Mouse (Mus musculus): ENCODE measurements around the gene Hdhd3. TPM values are rescaled to one million over a fixed set of nuclear protein-coding genes. Genes with fewer than 3 reads are reported as not detected.

Hdhd3 gene
- polyA plus RNA-seq, 1 experiment from 2014 or later = 13.8 TPM

DNA sequence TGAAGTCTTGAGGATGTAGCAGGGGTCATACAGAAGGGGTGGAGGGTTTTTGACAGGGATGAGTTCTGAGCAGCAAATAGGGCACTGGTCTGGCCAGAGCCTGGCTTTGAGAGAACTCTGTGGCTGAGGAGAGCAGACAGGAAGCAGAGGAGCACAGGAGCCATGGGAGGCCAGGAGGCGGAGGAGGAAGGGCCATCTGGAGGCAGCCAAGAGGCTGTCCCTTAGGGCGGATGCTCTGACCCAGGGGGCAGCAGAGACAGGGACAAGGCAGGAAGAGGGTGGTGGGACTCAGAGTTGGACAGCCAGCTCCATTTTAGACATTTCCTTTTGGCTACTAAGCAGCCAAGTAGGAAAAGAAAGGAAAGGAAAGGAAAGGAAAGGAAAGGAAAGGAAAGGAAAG is 12.8 kb upstream of the Hdhd3 start:
- no peak for ATAC-seq
- no peak overlapping the region for H3K4me2 ChIP-seq (ENCODE audit: low read length)
- 66% methylated on average over 2 of the region's 2 CpGs for WGBS
- no peak overlapping the region for H3K9ac ChIP-seq (ENCODE audit: low read length)
- peaks cover 9% of the 10 kb centered on the region for H3K4me1 ChIP-seq (ENCODE audit: control insufficient read depth, insufficient read depth, low read length)
- no peak overlapping the region for H3K27ac ChIP-seq (ENCODE audit: low read depth, low read length)
- no peaks in the 10 kb centered on the region for H3K27me3 ChIP-seq (replicated peaks; ENCODE audit: control insufficient read depth, insufficient read depth, low read length)
- H3K9me3 ChIP-seq (replicated peaks; ENCODE audit: control insufficient read depth, low read length) = no peaks in the 10 kb centered on the region
- DNase-seq (ENCODE audit: low spot score) = no peak
- H3K36me3 ChIP-seq (ENCODE audit: control insufficient read depth, insufficient read depth, low read length) = peaks cover 29% of the 10 kb centered on the region
- no peak overlapping the region for H3K4me3 ChIP-seq (ENCODE audit: low read depth, low read length)

DNA sequence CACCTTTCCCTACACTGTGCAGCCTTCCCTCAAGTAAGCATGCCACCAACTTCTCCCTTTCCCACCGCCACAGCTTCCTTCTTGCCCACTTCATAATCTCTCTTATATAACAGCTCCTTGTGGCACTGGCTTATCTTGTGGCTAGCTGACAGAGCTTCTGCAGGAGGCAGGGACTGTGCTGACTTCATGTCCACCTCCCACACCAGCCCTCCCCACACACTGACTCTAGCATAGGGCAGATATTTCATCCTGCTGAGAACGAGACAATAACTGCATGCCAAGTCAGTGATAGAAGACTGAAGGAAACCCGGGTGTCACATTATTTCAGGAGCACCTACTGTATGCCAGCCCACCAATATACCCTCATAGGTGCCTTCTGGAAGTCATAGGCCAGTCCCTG is 12.2 kb upstream of the Hdhd3 start:
- no peak overlapping the region for H3K4me3 ChIP-seq (ENCODE audit: low read depth, low read length)
- DNase-seq (ENCODE audit: low spot score) (no peak), ATAC-seq (no peak)
- H3K9ac ChIP-seq (ENCODE audit: low read length) = no peak overlapping the region
- H3K4me1 ChIP-seq (ENCODE audit: control insufficient read depth, insufficient read depth, low read length) = peaks cover 9% of the 10 kb centered on the region
- H3K9me3 ChIP-seq (replicated peaks; ENCODE audit: control insufficient read depth, low read length) = no peaks in the 10 kb centered on the region
- H3K36me3 ChIP-seq (ENCODE audit: control insufficient read depth, insufficient read depth, low read length) = peaks cover 35% of the 10 kb centered on the region
- no peak overlapping the region for H3K4me2 ChIP-seq (ENCODE audit: low read length)
- H3K27me3 ChIP-seq (replicated peaks; ENCODE audit: control insufficient read depth, insufficient read depth, low read length) = no peaks in the 10 kb centered on the region
- WGBS = 83% methylated on average over 3 of the region's 3 CpGs
- no peak overlapping the region for H3K27ac ChIP-seq (ENCODE audit: low read depth, low read length)

- Histone ChIP-seq H3K4me3 (ENCODE audit: low read depth, low read length) (no peak overlapping the region), H3K4me1 (ENCODE audit: control insufficient read depth, insufficient read depth, low read length) (peaks cover 9% of the 10 kb centered on the region), H3K4me2 (ENCODE audit: low read length) (no peak overlapping the region), H3K9ac (ENCODE audit: low read length) (no peak overlapping the region), H3K27ac (ENCODE audit: low read depth, low read length) (no peak overlapping the region), H3K27me3 (replicated peaks; ENCODE audit: control insufficient read depth, insufficient read depth, low read length) (no peaks in the 10 kb centered on the region), H3K9me3 (replicated peaks; ENCODE audit: control insufficient read depth, low read length) (no peaks in the 10 kb centered on the region), H3K36me3 (ENCODE audit: control insufficient read depth, insufficient read depth, low read length) (peaks cover 39% of the 10 kb centered on the region)
- 88% methylated on average over 7 of the region's 7 CpGs for WGBS
- ATAC-seq (no peak), DNase-seq (ENCODE audit: low spot score) (no peak)
These were observed 11.7 kb upstream of the Hdhd3 start for GRCm38 (mm10) chr4:62514995-62515394.

DNA sequence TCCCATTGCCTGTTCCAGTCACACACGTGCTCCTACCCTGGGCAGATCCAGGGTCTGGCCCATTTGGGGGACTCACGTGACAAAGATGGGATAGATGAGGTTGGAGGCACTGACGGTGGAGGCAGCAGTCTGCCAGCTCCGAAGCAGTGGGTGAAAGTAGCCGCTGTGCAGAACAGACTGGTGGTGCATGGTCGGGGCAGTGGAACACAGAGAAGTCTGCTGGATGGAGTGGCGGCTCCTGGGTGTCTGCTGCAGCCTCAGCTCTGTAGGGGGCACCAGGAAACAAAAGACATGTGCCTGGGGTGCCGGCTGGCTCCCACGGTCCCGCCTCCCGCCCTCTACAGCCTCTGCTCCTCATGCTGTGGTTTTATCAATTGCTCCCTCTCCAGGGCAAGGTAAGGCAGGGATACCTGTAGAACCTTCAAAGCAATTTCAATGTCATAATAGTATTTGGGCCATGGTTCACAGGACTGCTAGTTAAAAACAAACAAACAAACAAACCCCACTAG is 10.8 kb upstream of the Hdhd3 start:
- Histone ChIP-seq H3K27ac (ENCODE audit: low read depth, low read length) (no peak overlapping the region), H3K27me3 (replicated peaks; ENCODE audit: control insufficient read depth, insufficient read depth, low read length) (no peaks in the 10 kb centered on the region), H3K4me2 (ENCODE audit: low read length) (no peak overlapping the region), H3K4me1 (ENCODE audit: control insufficient read depth, insufficient read depth, low read length) (peaks cover 7% of the 10 kb centered on the region), H3K4me3 (ENCODE audit: low read depth, low read length) (no peak overlapping the region), H3K9me3 (replicated peaks; ENCODE audit: control insufficient read depth, low read length) (no peaks in the 10 kb centered on the region), H3K9ac (ENCODE audit: low read length) (no peak overlapping the region), H3K36me3 (ENCODE audit: control insufficient read depth, insufficient read depth, low read length) (peaks cover 49% of the 10 kb centered on the region)
- no peak for ATAC-seq
- DNase-seq (ENCODE audit: low spot score) = no peak
- 40% methylated on average over 11 of the region's 11 CpGs for WGBS

GRCm38 (mm10) chr4:62509946-62510345 is 6.7 kb upstream of the Hdhd3 start:
- H3K27ac ChIP-seq (ENCODE audit: low read depth, low read length) = no peak overlapping the region
- H3K9me3 ChIP-seq (replicated peaks; ENCODE audit: control insufficient read depth, low read length) = no peaks in the 10 kb centered on the region
- no peaks in the 10 kb centered on the region for H3K4me1 ChIP-seq (ENCODE audit: control insufficient read depth, insufficient read depth, low read length)
- WGBS = 87% methylated on average over 11 of the region's 11 CpGs
- H3K4me3 ChIP-seq (ENCODE audit: low read depth, low read length) = no peak overlapping the region
- DNase-seq (ENCODE audit: low spot score) (no peak), ATAC-seq (no peak)
- H3K4me2 ChIP-seq (ENCODE audit: low read length) = no peak overlapping the region
- H3K9ac ChIP-seq (ENCODE audit: low read length) = no peak overlapping the region
- no peaks in the 10 kb centered on the region for H3K27me3 ChIP-seq (replicated peaks; ENCODE audit: control insufficient read depth, insufficient read depth, low read length)
- peaks cover 63% of the 10 kb centered on the region for H3K36me3 ChIP-seq (ENCODE audit: control insufficient read depth, insufficient read depth, low read length)

DNA sequence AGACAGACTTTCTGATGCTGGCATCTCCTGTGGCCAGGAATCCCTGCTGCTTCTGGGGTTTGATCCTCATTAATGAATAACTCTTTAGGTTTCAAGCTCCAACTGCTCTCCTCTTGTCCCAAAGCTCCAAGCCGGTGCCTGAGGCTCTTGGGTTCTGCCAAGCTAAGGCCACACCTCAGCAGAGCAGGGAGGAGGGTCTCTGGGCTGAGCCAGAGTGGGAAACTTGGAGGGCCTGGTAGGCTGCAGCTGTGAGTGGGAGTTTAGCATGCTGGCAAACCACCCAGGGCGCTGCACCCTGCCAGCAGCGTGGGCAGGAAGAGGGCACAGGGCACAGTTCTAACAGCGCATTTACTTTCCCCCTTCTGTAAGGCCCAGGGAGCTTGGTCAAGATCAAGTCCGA is 5.6 kb upstream of the Hdhd3 start:
- Histone ChIP-seq H3K4me2 (ENCODE audit: low read length) (no peak overlapping the region), H3K4me3 (ENCODE audit: low read depth, low read length) (no peak overlapping the region), H3K27me3 (replicated peaks; ENCODE audit: control insufficient read depth, insufficient read depth, low read length) (no peaks in the 10 kb centered on the region), H3K4me1 (ENCODE audit: control insufficient read depth, insufficient read depth, low read length) (no peaks in the 10 kb centered on the region), H3K9ac (ENCODE audit: low read length) (no peak overlapping the region), H3K27ac (ENCODE audit: low read depth, low read length) (no peak overlapping the region), H3K36me3 (ENCODE audit: control insufficient read depth, insufficient read depth, low read length) (peaks cover 62% of the 10 kb centered on the region), H3K9me3 (replicated peaks; ENCODE audit: control insufficient read depth, low read length) (no peaks in the 10 kb centered on the region)
- WGBS = 90% methylated on average over 5 of the region's 5 CpGs
- DNase-seq (ENCODE audit: low spot score) = no peak
- no peak for ATAC-seq

DNA sequence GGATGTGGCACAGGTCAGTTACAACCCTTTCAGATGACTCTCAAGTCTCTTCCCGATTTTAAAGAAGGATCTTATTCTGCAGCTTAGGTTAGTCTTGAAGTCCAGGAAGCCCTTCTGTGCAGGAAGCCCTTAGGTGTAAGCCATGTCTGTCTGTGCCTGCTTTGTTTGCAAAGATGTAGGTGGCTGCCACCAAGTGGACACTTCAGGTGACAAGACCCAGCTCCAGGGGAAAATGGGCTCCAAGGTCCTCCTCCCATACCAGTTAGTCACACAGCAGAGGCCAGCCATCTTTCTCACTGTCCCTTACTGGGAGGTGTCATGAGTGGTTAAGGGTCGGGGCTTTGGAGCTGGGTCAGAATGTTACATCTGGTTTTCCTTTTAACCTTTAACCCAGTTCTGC is 3.5 kb upstream of the Hdhd3 start:
- WGBS = 74% methylated on average over 2 of the region's 2 CpGs
- DNase-seq (ENCODE audit: low spot score) = no peak

GRCm38 (mm10) chr4:62505991-62506390 is 2.7 kb upstream of the Hdhd3 start:
- WGBS = 89% methylated on average over 3 of the region's 3 CpGs
- ATAC-seq = no peak

More for the DNA sequence above, 3.5 kb upstream of the Hdhd3 start:
- H3K27ac ChIP-seq (ENCODE audit: low read depth, low read length) = no peak overlapping the region
- no peaks in the 10 kb centered on the region for H3K9me3 ChIP-seq (replicated peaks; ENCODE audit: control insufficient read depth, low read length)
- no peak overlapping the region for H3K4me2 ChIP-seq (ENCODE audit: low read length)
- no peak for ATAC-seq
- H3K9ac ChIP-seq (ENCODE audit: low read length) = no peak overlapping the region
- H3K4me1 ChIP-seq (ENCODE audit: control insufficient read depth, insufficient read depth, low read length) = no peaks in the 10 kb centered on the region
- peaks cover 41% of the 10 kb centered on the region for H3K36me3 ChIP-seq (ENCODE audit: control insufficient read depth, insufficient read depth, low read length)
- H3K4me3 ChIP-seq (ENCODE audit: low read depth, low read length) = no peak overlapping the region
- H3K27me3 ChIP-seq (replicated peaks; ENCODE audit: control insufficient read depth, insufficient read depth, low read length) = no peaks in the 10 kb centered on the region

DNA sequence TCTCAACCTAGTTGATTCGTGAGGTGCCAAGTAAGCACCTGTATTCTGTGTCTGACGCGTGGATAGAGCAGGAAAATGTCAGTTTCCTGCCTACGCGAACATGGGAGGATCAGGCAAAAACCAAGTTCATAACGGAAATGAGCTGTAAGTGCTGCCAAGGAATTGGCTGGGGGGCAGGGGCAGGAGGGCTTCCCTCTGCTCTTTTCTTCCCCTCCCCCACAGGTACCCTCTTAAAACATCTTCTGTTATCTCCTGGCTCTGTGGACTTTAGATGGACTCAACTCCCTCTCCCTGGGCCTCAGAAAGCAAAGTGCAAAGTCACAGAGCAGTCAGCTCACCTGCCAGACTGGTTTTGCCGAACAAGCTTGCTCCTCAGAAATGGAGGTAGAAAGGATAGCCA is 298 bp downstream of the Hdhd3 start:
- Histone ChIP-seq H3K4me1 (ENCODE audit: control insufficient read depth, insufficient read depth, low read length) (0 out of 2 replicates have a peak, but pooled peaks cover 3% of the 10 kb centered on the region), H3K9me3 (replicated peaks; ENCODE audit: control insufficient read depth, low read length) (no peaks in the 10 kb centered on the region), H3K4me3 (ENCODE audit: low read depth, low read length) (no peak overlapping the region), H3K27me3 (replicated peaks; ENCODE audit: control insufficient read depth, insufficient read depth, low read length) (no peaks in the 10 kb centered on the region), H3K9ac (ENCODE audit: low read length) (no peak overlapping the region), H3K4me2 (ENCODE audit: low read length) (no peak overlapping the region), H3K36me3 (ENCODE audit: control insufficient read depth, insufficient read depth, low read length) (peaks cover 15% of the 10 kb centered on the region; the same call in 1 of the 2 replicates), H3K27ac (ENCODE audit: low read depth, low read length) (no peak overlapping the region)
- ATAC-seq (no peak), DNase-seq (ENCODE audit: low spot score) (no peak)
- 84% methylated on average over 7 of the region's 7 CpGs for WGBS

More at GRCm38 (mm10) chr4:62505991-62506390, 2.7 kb upstream of the Hdhd3 start:
- Histone ChIP-seq H3K27ac (ENCODE audit: low read depth, low read length) (no peak overlapping the region), H3K4me2 (ENCODE audit: low read length) (no peak overlapping the region), H3K9me3 (replicated peaks; ENCODE audit: control insufficient read depth, low read length) (no peaks in the 10 kb centered on the region), H3K4me3 (ENCODE audit: low read depth, low read length) (no peak overlapping the region), H3K4me1 (ENCODE audit: control insufficient read depth, insufficient read depth, low read length) (0 out of 2 replicates have a peak, but pooled peaks cover 3% of the 10 kb centered on the region), H3K9ac (ENCODE audit: low read length) (no peak overlapping the region), H3K36me3 (ENCODE audit: control insufficient read depth, insufficient read depth, low read length) (peaks cover 33% of the 10 kb centered on the region), H3K27me3 (replicated peaks; ENCODE audit: control insufficient read depth, insufficient read depth, low read length) (no peaks in the 10 kb centered on the region)
- no peak for DNase-seq (ENCODE audit: low spot score)
